8 mouse cellular contexts compared by ENCODE assay signal in the genomic region with DNA sequence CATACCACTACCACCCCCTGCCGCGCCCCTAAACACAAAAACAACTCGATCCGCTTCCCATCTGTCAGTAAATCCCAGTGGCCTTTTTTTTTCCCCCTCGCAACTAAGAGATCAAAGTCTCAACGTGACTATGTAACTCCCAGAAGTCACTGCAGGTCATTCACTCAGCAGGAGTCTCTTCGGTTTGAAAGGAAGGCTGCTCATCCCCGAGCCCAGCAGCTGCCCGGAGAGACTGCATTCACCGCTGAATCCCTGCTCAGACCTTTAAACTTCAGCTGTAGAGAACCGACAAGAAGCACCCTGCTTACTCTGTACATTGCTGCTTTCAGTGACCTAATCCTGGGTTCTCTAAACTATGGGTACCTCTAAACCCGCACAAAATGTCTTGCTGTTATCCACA. TPM values are rescaled to one million over a fixed set of nuclear protein-coding genes. Genes with fewer than 3 reads are reported as not detected.
DNase-seq lines count a peak whose midpoint lies in the region; TF ChIP-seq lines count a peak whose summit lies in the region.

No protein-coding gene starts in this region.

- peak; percentile 74 for DNase-seq in R1 (ENCODE audit: low read depth, low spot score)
- peak; percentile 41 for DNase-seq in embryonic facial prominence, embryonic 10.5 days (ENCODE audit: low spot score)
- DNase-seq in kidney, adult 2 months, result peak; percentile 62
- peak; percentile 77 for DNase-seq in midbrain, embryonic 10.5 days (ENCODE audit: low spot score)
- no peak for DNase-seq in gastrocnemius, adult 2 months
- no peak for DNase-seq in layer of hippocampus, postnatal 36 days
- DNase-seq in gastrocnemius, postnatal 14 days, result no peak
- no peak for DNase-seq in frontal cortex, postnatal 10 days (ENCODE audit: low spot score in 2 of 2)

- H3K27me3 ChIP-seq in embryonic facial prominence, embryonic 10.5 days (replicated peaks; ENCODE audit: low read depth, poor library complexity, severe bottlenecking), result 0 out of 2 replicates have a peak, but pooled peaks cover 4% of the 10 kb centered on the region
- H3K27me3 ChIP-seq in kidney, adult 2 months (replicated peaks; ENCODE audit: control insufficient read depth, insufficient read depth, low read length), result no peaks in the 10 kb centered on the region
- H3K27me3 ChIP-seq in midbrain, embryonic 10.5 days (ENCODE audit: low read depth, poor library complexity, severe bottlenecking), result no peaks in the 10 kb centered on the region

- intact Hi-C loops in gastrocnemius, adult 2 months (cut with DNase I), result no loop called here
- intact Hi-C loops in gastrocnemius, postnatal 14 days (cut with DNase I; ENCODE audit: low total_unique reads), result no loop called here

- H3K9me3 ChIP-seq in embryonic facial prominence, embryonic 10.5 days, result no peaks in the 10 kb centered on the region
- no peaks in the 10 kb centered on the region for H3K9me3 ChIP-seq in midbrain, embryonic 10.5 days (replicated peaks)

- no peak for TF ChIP-seq POLR2A in kidney, adult 2 months (IDR thresholded peaks at IDR 0.05; ENCODE audit: low read depth, low read length)

- no peak overlapping the region; the same call in 1 of the 2 replicates for H3K27ac ChIP-seq in embryonic facial prominence, embryonic 10.5 days (replicated peaks)
- no peak overlapping the region for H3K27ac ChIP-seq in kidney, adult 2 months (ENCODE audit: insufficient read depth, low read depth, low read length)
- peak overlapping the region; percentile 77 for H3K27ac ChIP-seq in midbrain, embryonic 10.5 days (replicated peaks)
- H3K27ac ChIP-seq in gastrocnemius, adult 2 months, result no peak overlapping the region

- no peaks in the 10 kb centered on the region for H3K36me3 ChIP-seq in embryonic facial prominence, embryonic 10.5 days (replicated peaks)
- no peaks in the 10 kb centered on the region for H3K36me3 ChIP-seq in kidney, adult 2 months (ENCODE audit: control insufficient read depth, insufficient read depth, low read length)
- peaks cover 8% of the 10 kb centered on the region for H3K36me3 ChIP-seq in midbrain, embryonic 10.5 days

- no peak for TF ChIP-seq CTCF in kidney, adult 2 months (conservative IDR thresholded peaks at IDR 0.05; ENCODE audit: insufficient read depth, insufficient read length, low read depth, low read length)
- no peak for TF ChIP-seq CTCF in gastrocnemius, adult 2 months (IDR thresholded peaks at IDR 0.05)

- peak overlapping the region; percentile 42 for H3K4me3 ChIP-seq in embryonic facial prominence, embryonic 10.5 days
- H3K4me3 ChIP-seq in kidney, adult 2 months (ENCODE audit: insufficient read depth, low read depth, low read length), result no peak overlapping the region
- peak overlapping the region; percentile 34 for H3K4me3 ChIP-seq in midbrain, embryonic 10.5 days
- no peak overlapping the region for H3K4me3 ChIP-seq in gastrocnemius, adult 2 months

- H3K4me1 ChIP-seq in embryonic facial prominence, embryonic 10.5 days, result peaks cover 15% of the 10 kb centered on the region
- no peaks in the 10 kb centered on the region; the same call in 1 of the 2 replicates for H3K4me1 ChIP-seq in kidney, adult 2 months (ENCODE audit: control insufficient read depth, insufficient read depth, low read length)
- peaks cover 59% of the 10 kb centered on the region for H3K4me1 ChIP-seq in midbrain, embryonic 10.5 days

- WGBS in embryonic facial prominence, embryonic 10.5 days, result 2% methylated on average over 12 of the region's 12 CpGs
- WGBS in kidney, adult 2 months, result 13% methylated on average over 12 of the region's 12 CpGs
- WGBS in midbrain, embryonic 10.5 days, result under 1% methylated on average over 12 of the region's 12 CpGs

RNA-seq across cellular contexts. Expression of a gene that starts 31.4 kb away (rescaled TPM):
- 0.98 and 1.6 TPM in 2 replicates for polyA plus RNA-seq in embryonic facial prominence, embryonic 10.5 days (2016; fragmentation: Nextera tagmentation; extraction: Ambion mirVana)
- polyA plus RNA-seq in kidney, adult 2 months (2012; rRNA removed), result 0.15 and 1.7 TPM in 2 replicates
- 4.4 and 4.7 TPM in 2 replicates for polyA plus RNA-seq in midbrain, embryonic 10.5 days (2016; fragmentation: Nextera tagmentation; extraction: Ambion mirVana)
- 100 to 1,000 TPM; 399 to 405 TPM for total RNA-seq in gastrocnemius, adult 2 months (2021)
- under 1 TPM; 0.37 to 0.56 TPM for total RNA-seq in layer of hippocampus, postnatal 36 days (2021)
- 100 to 1,000 TPM; 109 to 140 TPM for total RNA-seq in gastrocnemius, postnatal 14 days (2021)

Comparison
In these comparisons a context has a peak if more than half of its experiments do, and no peak if none do; other contexts are left out.
1. DNase-seq: peak in R1 (single experiment), embryonic facial prominence, embryonic 10.5 days (single experiment), kidney, adult 2 months (single experiment) and midbrain, embryonic 10.5 days (single experiment); none in gastrocnemius, adult 2 months (single experiment), layer of hippocampus, postnatal 36 days (0 of 2), gastrocnemius, postnatal 14 days (single experiment) and frontal cortex, postnatal 10 days (0 of 2).
2. H3K4me3 ChIP-seq: peak in embryonic facial prominence, embryonic 10.5 days (single experiment) and midbrain, embryonic 10.5 days (single experiment); none in kidney, adult 2 months (single experiment) and gastrocnemius, adult 2 months (single experiment).
3. RNA of a gene that starts 31.4 kb away (total RNA-seq): 399 to 405 TPM in gastrocnemius, adult 2 months and 109 to 140 TPM in gastrocnemius, postnatal 14 days; 0.37 to 0.56 TPM in layer of hippocampus, postnatal 36 days; every median in the first group is over 10 times any median in the second.